Mouse (Mus musculus) heart, adult 8-10 months (tissue): ENCODE measurements around the gene Pde4b. TPM values are rescaled to one million over a fixed set of nuclear protein-coding genes. Genes with fewer than 3 reads are reported as not detected.

ENCODE experiments used
- DNase-seq: peaks from one replicate; pipeline ENCODE4 v3.0.0; 2022; ENCODE audit warnings: low spot score
- total RNA-seq, 4 experiments: library from RNA; stranded (reverse); gene quantifications; 2 replicates each; pipeline ENCODE4 v1.2.4; 2022

Gene Pde4b
- total RNA-seq, 4 experiments from 2014 or later, result 19.7 to 32.0 (median 21.1) TPM

DNA sequence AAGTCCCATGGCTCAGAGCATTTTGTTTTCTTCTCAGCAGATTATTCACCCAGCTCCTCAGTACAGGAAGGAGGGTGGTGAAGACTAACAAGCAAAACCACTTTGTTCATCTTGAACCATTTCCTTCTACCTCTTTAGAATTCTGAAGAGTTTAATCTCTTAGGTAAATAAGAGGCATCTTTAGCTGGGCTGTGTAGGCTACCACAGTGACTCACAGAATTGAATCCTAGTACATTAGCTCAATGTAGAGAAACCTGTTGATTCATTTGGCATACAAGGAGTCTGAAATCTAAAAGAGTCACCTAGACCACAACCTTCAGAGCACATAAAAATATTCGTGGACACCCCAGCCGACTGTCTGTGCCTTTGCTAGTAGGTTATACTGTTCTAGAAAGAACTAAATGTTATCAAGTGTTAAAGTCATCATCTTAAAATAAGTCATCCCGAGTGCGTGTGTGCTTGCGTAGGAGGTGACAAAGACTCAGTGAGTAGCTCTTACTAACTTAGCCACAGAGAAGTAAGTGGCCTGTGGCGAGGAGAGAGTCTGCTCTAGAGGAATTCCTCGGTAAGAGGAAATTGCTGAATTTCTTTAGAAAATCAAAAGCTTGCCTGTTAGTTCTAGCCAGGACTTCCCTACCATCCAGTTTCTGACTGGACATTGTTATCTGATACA lies 520.5 kb downstream of the Pde4b start:
- DNase-seq, result no peak

- DNase-seq, result no peak
These were observed 525.3 kb downstream of the Pde4b start for GRCm38 (mm10) chr4:102612596-102612995.

DNA sequence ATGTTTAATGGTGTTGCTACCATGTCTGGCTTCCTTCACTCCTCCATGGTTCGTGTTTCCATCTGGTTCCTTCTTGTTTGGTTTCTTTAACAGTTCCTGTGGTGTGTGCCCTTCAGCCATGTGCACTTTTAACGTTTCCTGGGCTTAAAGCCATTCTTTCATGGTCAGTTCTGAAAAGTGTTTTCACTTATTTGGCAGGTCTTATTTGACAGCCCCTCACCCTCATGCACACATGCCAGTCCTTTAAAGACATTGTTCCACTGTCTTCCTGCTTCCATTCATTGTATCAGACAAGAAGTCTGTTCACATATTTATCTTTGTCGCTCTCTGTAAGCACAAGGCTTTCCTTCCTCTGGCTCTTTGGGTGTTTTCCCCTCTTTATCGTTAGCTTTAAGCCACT lies 530.4 kb downstream of the Pde4b start:
- DNase-seq, result no peak

DNA sequence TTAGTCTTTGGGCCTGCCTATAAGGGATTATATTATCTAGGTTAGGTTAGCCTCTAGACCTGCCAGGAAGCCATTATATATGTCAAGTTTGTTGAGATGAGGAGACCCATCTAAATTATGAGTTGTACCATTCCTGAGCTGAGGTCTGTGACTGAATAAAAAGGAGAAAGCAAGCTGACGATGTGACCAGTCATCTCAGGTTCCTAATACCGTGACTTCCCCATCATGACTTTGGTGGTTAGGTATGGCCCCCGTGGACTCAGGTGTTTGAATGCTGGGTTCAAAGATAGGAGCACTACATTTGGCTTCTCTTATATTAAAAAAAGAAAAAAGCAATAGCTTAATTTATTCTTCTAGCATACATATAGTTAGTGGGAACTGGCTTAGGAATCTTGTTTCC lies 531.3 kb downstream of the Pde4b start:
- no peak for DNase-seq

- no peak for DNase-seq
These were observed 533.0 kb downstream of the Pde4b start for GRCm38 (mm10) chr4:102620179-102620910.

GRCm38 (mm10) chr4:102621120-102621519 lies 533.8 kb downstream of the Pde4b start:
- DNase-seq, result no peak

DNA sequence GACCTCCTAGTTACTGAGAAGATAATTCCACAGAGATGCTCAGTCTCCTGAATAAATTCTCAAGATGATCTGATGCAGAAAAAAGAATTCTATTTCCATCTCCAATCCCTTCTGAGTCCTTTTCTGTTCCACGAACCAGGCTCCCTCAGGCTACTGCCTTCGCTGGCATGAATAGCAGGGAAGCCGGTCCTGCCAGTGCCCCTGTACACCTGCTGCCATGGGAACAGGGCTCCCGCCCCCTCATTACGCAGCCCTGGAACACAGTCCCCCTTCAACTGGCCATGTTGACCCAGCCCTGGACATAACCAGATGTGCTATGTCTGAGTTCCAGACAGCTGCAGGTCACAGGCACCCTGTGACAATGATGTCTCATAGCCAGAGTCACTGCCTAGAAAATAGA lies 535.6 kb downstream of the Pde4b start:
- DNase-seq, result no peak

GRCm38 (mm10) chr4:102623789-102624611 lies 536.7 kb downstream of the Pde4b start:
- peak; percentile 31 for DNase-seq

- DNase-seq, result no peak
These were observed 537.6 kb downstream of the Pde4b start for GRCm38 (mm10) chr4:102624937-102625336.

GRCm38 (mm10) chr4:102627799-102628198 lies 540.5 kb downstream of the Pde4b start:
- no peak for DNase-seq

DNA sequence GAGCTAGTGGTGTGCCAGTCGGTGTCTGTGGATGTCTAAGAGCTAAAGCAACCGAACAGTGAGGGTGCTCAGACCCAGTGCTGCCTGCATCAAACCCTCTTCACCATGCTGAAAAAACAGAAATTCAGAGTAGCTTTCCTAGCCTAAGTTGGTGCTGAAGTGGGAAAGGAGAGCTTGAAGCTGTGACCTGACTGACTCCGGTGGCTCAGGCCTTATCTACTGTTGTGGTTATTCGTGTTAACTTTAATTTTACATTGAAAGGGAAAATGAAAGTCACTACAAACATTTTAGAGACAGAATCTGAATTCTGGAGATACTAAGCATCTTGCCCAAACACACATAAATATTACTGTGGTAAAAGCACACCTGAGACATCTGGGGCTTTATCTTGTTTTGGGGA lies 542.3 kb downstream of the Pde4b start:
- DNase-seq, result no peak

GRCm38 (mm10) chr4:102630261-102630660 lies 542.9 kb downstream of the Pde4b start:
- peak; percentile 42 for DNase-seq

- no peak for DNase-seq
These were observed 544.3 kb downstream of the Pde4b start for GRCm38 (mm10) chr4:102631624-102632023.

GRCm38 (mm10) chr4:102633241-102633640 lies 545.9 kb downstream of the Pde4b start:
- DNase-seq, result no peak

GRCm38 (mm10) chr4:102635258-102635657 lies 547.9 kb downstream of the Pde4b start:
- DNase-seq, result no peak

DNA sequence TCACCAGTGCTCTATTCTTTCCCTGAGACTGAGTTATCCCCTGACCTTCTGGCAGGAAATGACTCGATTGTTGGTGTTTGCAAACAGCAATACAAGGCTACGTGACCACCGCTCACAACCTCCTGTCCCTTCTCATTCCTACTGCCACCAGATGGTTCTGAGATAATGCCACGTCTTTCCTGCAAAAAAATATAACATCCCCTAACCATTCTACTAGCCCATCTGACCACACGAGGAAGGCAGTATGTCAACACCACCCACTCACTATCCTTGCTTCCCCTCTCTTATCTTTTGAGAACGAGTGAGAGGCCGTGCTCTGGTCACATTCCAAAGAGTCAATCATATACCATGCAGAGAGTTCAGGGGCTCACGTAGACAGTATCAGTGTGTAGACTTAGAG lies 548.6 kb downstream of the Pde4b start:
- no peak for DNase-seq

DNA sequence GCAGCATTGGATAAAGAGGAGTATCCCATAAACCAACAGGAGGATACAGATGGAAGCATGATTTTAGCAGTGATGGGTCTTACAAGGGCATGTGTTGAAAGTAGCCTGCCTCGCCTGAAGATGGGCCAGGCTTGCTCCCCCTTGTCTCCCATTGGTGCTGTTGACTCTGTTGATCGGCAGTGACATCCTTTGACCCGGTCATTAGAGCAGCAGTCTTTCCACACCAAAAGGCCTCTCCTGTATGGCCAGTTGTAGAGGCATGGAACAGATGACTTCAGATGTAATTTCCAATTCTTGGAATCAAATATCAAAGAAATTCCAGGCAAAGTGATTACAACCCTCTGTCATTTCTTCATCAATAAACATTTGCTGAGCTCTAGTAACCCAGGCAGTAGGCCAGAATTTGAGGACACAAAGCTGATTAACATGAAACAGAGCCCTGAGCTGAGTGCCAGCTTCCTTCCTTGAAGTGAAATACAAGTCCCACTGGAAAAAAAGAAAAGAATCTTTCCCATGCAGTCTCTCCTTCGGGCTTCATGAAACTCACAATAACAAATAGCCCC lies 550.1 kb downstream of the Pde4b start:
- no peak for DNase-seq

GRCm38 (mm10) chr4:102640942-102641341 lies 553.6 kb downstream of the Pde4b start:
- no peak for DNase-seq

- no peak for DNase-seq
These were observed 556.7 kb downstream of the Pde4b start for GRCm38 (mm10) chr4:102644062-102644461.

DNA sequence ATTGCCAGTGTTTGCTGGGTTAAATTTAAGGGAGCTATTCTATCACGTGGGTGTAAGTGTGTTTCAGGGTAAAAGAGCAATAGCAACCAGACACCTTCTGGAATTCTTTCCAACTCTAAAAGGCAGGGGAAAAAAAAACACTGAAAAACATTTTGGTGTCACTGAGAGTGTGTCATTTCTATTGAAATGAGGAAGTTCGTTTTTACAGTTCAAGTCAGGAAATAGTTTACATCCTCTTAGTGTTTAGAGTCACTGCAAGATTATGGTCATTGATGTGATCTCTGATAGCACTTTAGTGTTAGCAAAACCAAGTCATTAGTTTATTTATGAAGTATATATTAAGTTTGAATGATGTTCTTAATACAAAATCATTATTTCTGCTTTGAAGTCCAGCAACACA lies 559.7 kb downstream of the Pde4b start:
- DNase-seq, result no peak

DNA sequence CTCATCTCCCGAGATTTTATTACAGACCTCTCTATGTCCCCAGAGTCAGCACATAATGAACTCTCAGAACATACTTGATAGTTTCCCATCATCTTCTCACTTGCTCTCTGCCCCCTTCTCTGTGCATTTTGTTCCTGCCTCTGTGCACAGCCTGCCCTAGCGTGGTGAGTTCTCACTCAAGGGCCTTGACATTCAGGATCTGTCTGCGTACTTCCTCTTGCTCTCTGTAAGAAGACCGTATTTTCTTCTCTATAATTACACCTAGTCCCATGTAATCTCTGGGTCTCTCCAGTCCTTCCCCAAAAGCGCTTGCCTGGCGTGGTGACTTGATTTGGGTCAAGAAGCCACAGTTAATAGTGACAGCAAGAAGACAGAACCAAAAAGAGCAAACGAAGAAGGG lies 568.0 kb downstream of the Pde4b start:
- no peak for DNase-seq

- DNase-seq, result peak; percentile 50
These were observed 569.2 kb downstream of the Pde4b start for GRCm38 (mm10) chr4:102656494-102657036.
